Mouse (Mus musculus) liver, adult 2 months (tissue): ENCODE results near the gene Chchd3. TPM values are rescaled to one million over a fixed set of nuclear protein-coding genes. Genes with fewer than 3 reads are reported as not detected.

Experiments
- DNase-seq: peaks from one replicate; pipeline ENCODE4 v3.0.0-alpha.2; 2011; ENCODE audit warnings: low read depth, low spot score; ENCODE audit errors: extremely low read depth
- H3K27ac ChIP-seq: fragments of 200-500 bp; replicated peaks from 2 replicates; pipeline ENCODE4 v1.5.1; 2012; ENCODE audit warnings: low read depth, mild to moderate bottlenecking, control low read depth, inconsistent platforms, low read length; ENCODE audit not compliant: insufficient read depth
- H3K27me3 ChIP-seq: fragments of 200-500 bp; 2 replicates; pipeline ENCODE4 v1.6.1; 2012; ENCODE audit warnings: mild to moderate bottlenecking, moderate library complexity, low read length, inconsistent platforms; ENCODE audit not compliant: control insufficient read depth, insufficient read depth
- H3K36me3 ChIP-seq: fragments of 200-500 bp; 2 replicates; pipeline ENCODE4 v1.6.1; 2012; ENCODE audit warnings: low read length, inconsistent platforms; ENCODE audit not compliant: control insufficient read depth, insufficient read depth
- H3K4me1 ChIP-seq: fragments of 200-500 bp; 2 replicates; pipeline ENCODE4 v1.6.1; 2011; ENCODE audit warnings: low read length; ENCODE audit not compliant: control insufficient read depth, insufficient read depth
- H3K4me3 ChIP-seq: fragments of 200-500 bp; 2 replicates; pipeline ENCODE4 v1.5.1; 2011; ENCODE audit warnings: low read depth, mild to moderate bottlenecking, control low read depth, low read length, moderate library complexity; ENCODE audit not compliant: insufficient read depth
- H3K79me2 ChIP-seq: fragments of 200-500 bp; 2 replicates; pipeline ENCODE4 v1.6.1; 2012; ENCODE audit warnings: inconsistent platforms, mild to moderate bottlenecking, low read length, moderate library complexity; ENCODE audit not compliant: control insufficient read depth, insufficient read depth
- H3K9ac ChIP-seq: fragments of 200-500 bp; 2 replicates; pipeline ENCODE4 v1.6.1; 2012; ENCODE audit warnings: low read depth, mild to moderate bottlenecking, control low read depth, inconsistent platforms, low read length
- CTCF ChIP-seq: fragments of 200-500 bp; IDR thresholded peaks from 2 replicates; pipeline ENCODE4 v1.5.1; 2011; ENCODE audit warnings: low read depth, low read length, control low read depth
- POLR2A ChIP-seq: fragments of 200-500 bp; IDR thresholded peaks from 2 replicates; pipeline ENCODE4 v1.6.1; 2011; ENCODE audit warnings: low read length, control low read depth; ENCODE audit not compliant: insufficient read depth; ENCODE audit errors: extremely low read depth
- WGBS: fragments of 180-500 bp; shearing (Covaris S2); methylation state at CpG from one replicate; pipeline ENCODE4 v1.1.7; 2018; 5-methylcytosine and 5-hydroxymethylcytosine counted together
- polyA plus RNA-seq: library from polyadenylated mRNA; depleted of rRNA; stranded (reverse); fragments of >200 nt; gene quantifications from 2 replicates; pipeline ENCODE4 v1.2.3, GENCODE M21; 2012
- total RNA-seq: library from RNA; depleted of rRNA; stranded (reverse); fragments of >200 nt; gene quantifications from 2 replicates; pipeline ENCODE4 v1.2.3, GENCODE M21; 2014

Gene Chchd3
- total and polyA plus RNA-seq, 2 experiments, result 88.0 to 158 TPM

DNA sequence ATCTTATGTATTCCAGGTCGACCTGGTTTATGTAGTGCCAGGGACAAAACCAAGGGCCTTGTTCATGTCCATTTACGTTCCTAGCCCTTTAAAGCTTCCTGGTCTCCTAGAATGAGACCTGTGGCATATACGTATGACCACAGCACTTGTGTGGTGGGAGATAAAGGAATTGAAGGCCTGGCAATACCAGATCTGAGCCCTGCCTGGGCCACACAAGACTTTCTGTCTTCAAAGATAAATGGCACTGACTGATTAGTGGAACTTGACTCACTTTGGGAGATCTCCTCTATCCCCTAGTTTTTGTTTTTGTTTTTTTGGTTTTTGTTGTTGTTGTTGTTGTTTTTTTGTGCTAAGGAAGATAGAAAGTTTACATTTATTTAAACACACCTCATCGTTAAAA, 209.1 kb downstream of the Chchd3 start:
- Histone ChIP-seq H3K79me2 (no peaks in the 10 kb centered on the region; the same call in 1 of the 2 replicates), H3K9ac (no peak overlapping the region), H3K4me3 (no peak overlapping the region), H3K4me1 (no peaks in the 10 kb centered on the region), H3K27ac (no peak overlapping the region), H3K36me3 (0 out of 2 replicates have a peak, but pooled peaks cover 2% of the 10 kb centered on the region), H3K27me3 (no peaks in the 10 kb centered on the region)
- no peak for DNase-seq
- WGBS, result 94% methylated on average over 4 of the region's 4 CpGs
- no peak for TF ChIP-seq CTCF
- TF ChIP-seq POLR2A, result no peak

DNA sequence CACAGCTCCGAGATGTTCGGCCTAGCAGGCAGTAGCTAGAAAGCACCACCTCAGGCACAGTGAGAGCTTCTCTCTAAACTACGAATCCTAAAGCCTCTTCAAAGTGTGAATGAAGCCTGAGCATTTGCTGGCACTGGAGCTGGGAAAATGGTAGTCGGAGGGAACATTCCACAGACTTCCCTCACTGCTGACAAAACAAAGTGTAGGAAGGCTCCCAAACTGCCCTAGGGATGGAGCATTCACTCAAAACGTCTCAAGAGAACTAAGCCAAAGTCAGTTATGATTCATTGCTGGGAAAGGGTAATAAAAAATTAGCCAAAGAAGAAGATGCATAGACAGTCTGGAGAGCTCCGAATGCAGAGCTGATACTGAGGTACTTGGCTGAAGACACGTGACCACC, 211.1 kb downstream of the Chchd3 start:
- no peak for DNase-seq
- Histone ChIP-seq H3K9ac (no peak overlapping the region), H3K4me3 (no peak overlapping the region), H3K4me1 (no peaks in the 10 kb centered on the region), H3K27me3 (no peaks in the 10 kb centered on the region), H3K79me2 (no peaks in the 10 kb centered on the region; the same call in 1 of the 2 replicates), H3K27ac (no peak overlapping the region), H3K36me3 (peaks cover 2% of the 10 kb centered on the region; the same call in 1 of the 2 replicates)
- 91% methylated on average over 7 of the region's 7 CpGs for WGBS
- TF ChIP-seq CTCF (no peak), POLR2A (no peak)

DNA sequence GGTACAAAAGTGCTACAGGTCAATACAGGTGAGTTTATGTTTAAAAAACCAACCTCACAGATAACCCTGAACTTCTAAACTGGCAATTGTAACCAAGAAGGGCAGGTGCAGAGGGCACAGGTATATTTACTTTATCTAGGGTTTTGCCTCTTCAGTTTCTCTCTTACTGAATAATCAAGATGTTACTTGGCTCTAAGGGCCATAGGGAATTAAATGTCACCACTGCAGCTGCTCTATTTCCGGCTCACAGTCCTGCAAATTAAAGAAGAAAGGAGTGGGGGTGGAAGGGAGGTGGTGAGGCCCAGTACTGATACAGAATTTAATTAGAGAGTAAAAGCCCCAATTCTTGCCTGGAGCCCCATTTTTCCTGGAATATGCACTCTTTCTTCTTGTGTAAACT, 214.6 kb downstream of the Chchd3 start:
- H3K79me2 ChIP-seq, result no peaks in the 10 kb centered on the region; the same call in 1 of the 2 replicates
- H3K4me1 ChIP-seq, result no peaks in the 10 kb centered on the region
- WGBS, result 85% methylated on average over 1 of the region's 1 CpGs
- no peak overlapping the region for H3K27ac ChIP-seq
- DNase-seq, result peak; percentile 26
- TF ChIP-seq POLR2A, result no peak
- no peak for TF ChIP-seq CTCF
- no peaks in the 10 kb centered on the region for H3K27me3 ChIP-seq
- no peak overlapping the region for H3K9ac ChIP-seq
- H3K4me3 ChIP-seq, result no peak overlapping the region
- peaks cover 2% of the 10 kb centered on the region for H3K36me3 ChIP-seq

DNA sequence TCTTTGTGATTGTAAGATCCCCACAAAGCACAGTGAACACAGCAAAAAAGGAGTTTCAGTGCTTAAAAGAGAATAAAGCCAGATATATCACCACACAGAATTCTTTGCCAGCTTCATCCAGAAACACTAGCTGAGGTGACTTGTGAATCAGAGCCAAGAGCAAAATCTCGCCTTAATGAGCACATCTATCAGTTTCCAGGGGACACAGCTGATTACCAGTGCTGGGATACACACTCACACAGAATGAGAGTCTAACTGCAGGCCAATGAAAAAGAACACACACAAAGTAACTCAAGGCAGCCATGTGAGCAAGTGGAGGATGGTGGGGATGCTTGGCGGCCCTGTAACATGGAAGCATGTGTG, 222.1 kb downstream of the Chchd3 start:
- no peak overlapping the region for H3K27ac ChIP-seq
- no peaks in the 10 kb centered on the region for H3K27me3 ChIP-seq
- WGBS, result 99% methylated on average over 2 of the region's 2 CpGs
- DNase-seq, result no peak
- no peak overlapping the region for H3K4me3 ChIP-seq
- no peaks in the 10 kb centered on the region for H3K79me2 ChIP-seq
- peaks cover 2% of the 10 kb centered on the region for H3K36me3 ChIP-seq
- H3K9ac ChIP-seq, result no peak overlapping the region
- no peaks in the 10 kb centered on the region for H3K4me1 ChIP-seq
- TF ChIP-seq CTCF (no peak), POLR2A (no peak)

DNA sequence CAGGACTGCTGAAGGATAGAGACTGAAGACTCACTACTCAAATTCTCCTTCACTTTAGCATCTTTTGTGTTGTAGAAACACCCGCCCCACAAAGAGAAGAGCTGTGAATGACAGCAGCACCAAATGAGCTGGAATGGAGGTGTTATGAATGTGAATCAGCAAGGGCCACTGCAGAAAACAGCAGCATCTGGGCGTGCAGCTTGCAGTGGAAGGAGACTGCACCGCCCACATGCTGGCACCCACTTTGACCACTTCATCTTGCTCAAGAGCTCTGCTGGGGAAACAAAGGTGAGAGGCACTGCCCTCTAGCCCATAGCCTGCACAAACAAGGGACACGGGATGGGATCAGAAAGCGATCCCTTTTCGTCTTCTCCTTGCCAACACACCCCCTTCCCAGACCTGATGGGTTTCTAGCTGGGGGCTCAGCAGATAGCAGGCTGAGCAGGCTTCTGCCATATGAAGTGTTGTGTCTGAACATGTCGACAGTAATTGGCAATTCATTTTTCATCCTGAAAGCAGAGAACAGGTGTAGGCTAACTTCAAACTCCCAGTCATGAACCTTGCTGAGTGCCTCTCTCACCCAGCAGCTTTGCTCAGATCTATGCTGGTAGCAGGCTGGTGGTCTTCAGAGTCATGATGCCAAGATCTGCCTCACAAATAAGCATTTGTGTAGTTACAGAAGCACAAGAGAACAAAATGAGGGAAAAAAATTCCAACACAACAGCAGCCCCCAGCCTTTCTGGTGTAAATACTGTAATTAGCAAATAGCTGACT, 222.7 kb downstream of the Chchd3 start:
- TF ChIP-seq POLR2A (no peak), CTCF (no peak)
- DNase-seq, result peak; percentile 9
- Histone ChIP-seq H3K27ac (no peak overlapping the region), H3K4me3 (no peak overlapping the region), H3K36me3 (peaks cover 2% of the 10 kb centered on the region), H3K27me3 (no peaks in the 10 kb centered on the region), H3K9ac (no peak overlapping the region), H3K4me1 (no peaks in the 10 kb centered on the region), H3K79me2 (no peaks in the 10 kb centered on the region)
- WGBS, result 78% methylated on average over 7 of the region's 7 CpGs
